Mouse (Mus musculus) embryonic facial prominence, embryonic 11.5 days (tissue): ENCODE measurements around the gene Ccdc182. TPM values are rescaled to one million over a fixed set of nuclear protein-coding genes. Genes with fewer than 3 reads are reported as not detected.
A peak's percentile ranks its signal among the peaks of the same experiment; 100 is the strongest.

Experiments used
- ATAC-seq: fragments of 200-750 bp; cut with Nextera tagmentation; replicated peaks from 2 replicates; pipeline ENCODE4 v1.8.0; 2017; ENCODE audit warnings: low read depth; ENCODE audit not compliant: insufficient number of reproducible peaks, low FRiP score, low TSS enrichment
- DNase-seq: peaks from one replicate; pipeline ENCODE4 v3.0.0-alpha.2; 2015; ENCODE audit warnings: low spot score
- H3K27ac ChIP-seq: fragments of 300-500 bp; sonication (generic); replicated peaks from 2 replicates; pipeline ENCODE4 v1.5.1; 2014; ENCODE audit warnings: mild to moderate bottlenecking, low read depth, low read length, control low read depth
- H3K27me3 ChIP-seq: fragments of 300-500 bp; sonication (generic); 2 replicates; pipeline ENCODE4 v1.6.1; 2014; ENCODE audit warnings: mild to moderate bottlenecking, low read length, moderate library complexity, mixed read lengths; ENCODE audit not compliant: control insufficient read depth, insufficient read depth
- H3K36me3 ChIP-seq: fragments of 300-500 bp; sonication (generic); replicated peaks from 2 replicates; pipeline ENCODE4 v1.6.1; 2014; ENCODE audit warnings: low read depth, mild to moderate bottlenecking, low read length, moderate library complexity, mixed read lengths; ENCODE audit not compliant: control insufficient read depth, insufficient read depth
- H3K4me1 ChIP-seq: fragments of 300-500 bp; sonication (generic); 2 replicates; pipeline ENCODE4 v1.6.1; 2014; ENCODE audit warnings: low read length, mixed read lengths; ENCODE audit not compliant: control insufficient read depth, insufficient read depth
- H3K4me2 ChIP-seq: fragments of 300-500 bp; sonication (generic); 2 replicates; pipeline ENCODE4 v1.6.1; 2014; ENCODE audit warnings: low read depth, mild to moderate bottlenecking, control low read depth, low read length, moderate library complexity
- H3K4me3 ChIP-seq: fragments of 300-500 bp; sonication (generic); 2 replicates; pipeline ENCODE4 v1.5.1; 2014; ENCODE audit warnings: low read depth, low read length, control low read depth
- H3K9ac ChIP-seq: fragments of 300-500 bp; sonication (generic); replicated peaks from 2 replicates; pipeline ENCODE4 v1.6.1; 2014; ENCODE audit warnings: mild to moderate bottlenecking, control low read depth, low read length
- H3K9me3 ChIP-seq: fragments of 300-500 bp; sonication (generic); replicated peaks from 2 replicates; pipeline ENCODE4 v1.6.1; 2016; ENCODE audit warnings: mild to moderate bottlenecking, low read length, inconsistent platforms, mixed read lengths; ENCODE audit not compliant: control insufficient read depth
- WGBS: fragments of 180-500 bp; shearing (Covaris S2); extraction: QIAGEN DNeasy Blood & Tissue Kit; methylation state at CpG from one replicate; pipeline ENCODE4 v1.1.7; 2014; 5-methylcytosine and 5-hydroxymethylcytosine counted together
- polyA plus RNA-seq: library from polyadenylated mRNA; unstranded; fragments of >200 nt; fragmentation: Nextera tagmentation; extraction: Ambion mirVana; gene quantifications from 2 replicates; pipeline ENCODE4 v1.2.1, GENCODE M21; 2014

The Ccdc182 gene
- polyA plus RNA-seq, 1 experiment from 2014 or later = 1.7 TPM

DNA sequence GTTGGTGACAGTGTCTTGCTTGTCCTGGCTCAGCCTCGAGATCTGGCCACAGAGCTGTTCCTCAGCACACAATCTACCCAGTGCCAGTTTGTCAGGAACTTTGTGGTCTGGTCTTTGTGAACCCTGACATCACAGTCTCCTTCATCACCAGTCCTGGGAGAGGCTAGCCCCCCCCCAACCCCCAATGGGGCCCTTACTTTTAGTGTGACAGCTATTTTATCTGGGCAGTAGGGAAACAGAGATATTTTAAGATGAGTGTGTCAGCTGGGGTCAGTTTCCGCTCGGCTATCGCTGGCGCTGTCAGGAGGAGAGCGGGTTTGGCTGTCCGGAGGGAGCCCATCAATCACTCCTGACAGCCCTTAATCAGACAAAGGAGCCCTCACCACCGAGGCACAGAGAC, 19.7 kb downstream of the Ccdc182 start:
- H3K4me1 ChIP-seq = peaks cover 3% of the 10 kb centered on the region; the same call in 1 of the 2 replicates
- no peak overlapping the region for H3K9ac ChIP-seq
- DNase-seq (no peak), ATAC-seq (no peak)
- no peak overlapping the region for H3K4me2 ChIP-seq
- H3K27me3 ChIP-seq = no peaks in the 10 kb centered on the region
- H3K36me3 ChIP-seq = no peaks in the 10 kb centered on the region
- 26% methylated on average over 8 of the region's 8 CpGs for WGBS
- H3K9me3 ChIP-seq = no peaks in the 10 kb centered on the region
- no peak overlapping the region for H3K4me3 ChIP-seq
- H3K27ac ChIP-seq = no peak overlapping the region

DNA sequence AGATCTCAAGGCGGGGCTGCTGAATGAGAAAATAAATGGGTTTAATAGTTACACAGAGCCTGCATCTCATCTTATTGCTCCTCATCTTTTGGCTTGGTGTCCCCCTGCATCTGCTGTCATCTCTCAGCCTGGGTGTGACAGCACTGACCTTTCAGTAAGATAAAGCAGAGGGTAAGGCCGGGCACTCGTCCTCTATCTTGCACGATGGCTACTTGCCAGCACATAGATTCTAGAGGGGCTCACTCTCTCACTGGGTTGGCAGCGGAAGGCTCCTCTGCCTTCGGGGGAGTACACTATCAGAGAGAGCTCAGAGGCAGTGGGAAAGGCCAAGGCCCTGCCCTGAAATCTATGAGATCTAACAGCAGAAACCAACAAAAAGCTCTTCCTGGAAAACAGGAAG, 20.6 kb downstream of the Ccdc182 start:
- Histone ChIP-seq H3K27ac (no peak overlapping the region), H3K27me3 (no peaks in the 10 kb centered on the region), H3K9me3 (no peaks in the 10 kb centered on the region), H3K4me3 (no peak overlapping the region), H3K9ac (no peak overlapping the region), H3K36me3 (no peaks in the 10 kb centered on the region), H3K4me1 (no peaks in the 10 kb centered on the region), H3K4me2 (no peak overlapping the region)
- DNase-seq (no peak), ATAC-seq (no peak)
- 82% methylated on average over 6 of the region's 6 CpGs for WGBS

DNA sequence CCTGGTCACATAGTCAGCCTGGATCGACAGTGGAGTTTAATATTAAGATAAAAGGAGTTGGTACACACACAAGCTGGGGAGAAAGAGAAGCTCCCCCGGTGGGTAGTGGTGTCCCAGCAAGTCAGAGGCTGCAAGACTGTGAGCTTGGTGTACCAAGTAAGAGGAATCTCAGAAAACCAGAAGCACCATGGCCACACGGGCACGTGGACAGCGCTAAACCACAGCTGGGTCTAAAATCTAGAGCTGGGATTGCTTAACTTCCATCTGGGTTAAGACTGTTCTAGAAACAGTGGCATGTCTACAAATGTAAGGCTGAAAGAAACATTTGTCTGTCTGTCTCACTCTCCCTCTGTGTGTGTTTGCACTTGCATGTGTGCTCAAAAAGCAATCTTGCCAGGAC, 21.5 kb downstream of the Ccdc182 start:
- Histone ChIP-seq H3K4me1 (no peaks in the 10 kb centered on the region), H3K4me3 (no peak overlapping the region), H3K4me2 (no peak overlapping the region), H3K36me3 (no peaks in the 10 kb centered on the region), H3K9me3 (no peaks in the 10 kb centered on the region), H3K9ac (no peak overlapping the region), H3K27ac (no peak overlapping the region), H3K27me3 (no peaks in the 10 kb centered on the region)
- no peak for DNase-seq
- WGBS = 85% methylated on average over 5 of the region's 5 CpGs
- ATAC-seq = no peak

DNA sequence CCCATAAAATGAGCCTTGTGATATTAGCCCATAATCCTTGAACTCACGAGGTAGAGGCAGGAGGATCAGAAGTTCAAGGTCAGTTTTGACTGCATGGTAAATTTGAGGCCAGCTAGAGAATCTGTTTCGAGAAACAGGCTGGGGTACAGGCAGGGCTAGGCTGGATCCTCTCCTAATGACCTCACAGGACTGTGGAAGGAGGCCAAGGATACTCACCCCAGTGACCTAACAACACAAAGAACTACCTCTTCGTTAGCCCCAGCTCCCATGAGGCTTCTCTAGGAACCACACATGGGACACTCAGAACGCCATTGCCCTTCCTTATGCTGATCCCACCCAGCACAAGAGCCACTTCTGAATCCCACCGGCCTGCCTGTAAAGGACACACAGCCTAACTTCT, 25.0 kb downstream of the Ccdc182 start:
- Histone ChIP-seq H3K36me3 (no peaks in the 10 kb centered on the region), H3K27me3 (no peaks in the 10 kb centered on the region), H3K9me3 (no peaks in the 10 kb centered on the region), H3K27ac (no peak overlapping the region), H3K9ac (no peak overlapping the region), H3K4me1 (no peaks in the 10 kb centered on the region), H3K4me3 (no peak overlapping the region), H3K4me2 (no peak overlapping the region)
- ATAC-seq (no peak), DNase-seq (no peak)
- 75% methylated on average over 5 of the region's 5 CpGs for WGBS

DNA sequence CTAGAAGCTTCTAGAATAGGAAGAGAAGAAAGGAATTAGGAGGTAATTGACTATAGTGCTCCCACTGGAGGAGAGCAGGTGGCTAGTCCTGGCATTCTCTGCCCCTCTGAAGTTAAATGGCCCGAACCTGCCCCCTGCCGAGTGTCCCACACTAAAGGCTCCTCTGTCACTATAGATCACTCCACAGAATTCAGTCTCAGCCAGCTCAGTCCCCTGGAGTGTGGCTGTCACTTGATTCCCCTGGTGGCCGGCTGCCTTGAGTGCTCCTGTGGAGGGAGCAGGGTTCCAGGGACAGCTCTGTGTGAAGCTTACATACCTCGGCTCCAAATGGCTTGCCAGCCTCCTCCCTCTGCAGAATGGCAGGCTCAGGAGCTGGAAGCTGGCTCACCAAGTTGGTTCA, 33.2 kb downstream of the Ccdc182 start:
- WGBS = 11% methylated on average over 4 of the region's 4 CpGs
- H3K9ac ChIP-seq = no peak overlapping the region
- H3K4me2 ChIP-seq = no peak overlapping the region
- no peaks in the 10 kb centered on the region for H3K36me3 ChIP-seq
- no peak overlapping the region for H3K27ac ChIP-seq
- H3K9me3 ChIP-seq = no peaks in the 10 kb centered on the region
- H3K4me3 ChIP-seq = no peak overlapping the region
- DNase-seq = peak; percentile 11
- no peaks in the 10 kb centered on the region for H3K4me1 ChIP-seq
- no peaks in the 10 kb centered on the region for H3K27me3 ChIP-seq
- 0 out of 2 replicates have a peak, but pooled peaks have one; percentile 56 for ATAC-seq

DNA sequence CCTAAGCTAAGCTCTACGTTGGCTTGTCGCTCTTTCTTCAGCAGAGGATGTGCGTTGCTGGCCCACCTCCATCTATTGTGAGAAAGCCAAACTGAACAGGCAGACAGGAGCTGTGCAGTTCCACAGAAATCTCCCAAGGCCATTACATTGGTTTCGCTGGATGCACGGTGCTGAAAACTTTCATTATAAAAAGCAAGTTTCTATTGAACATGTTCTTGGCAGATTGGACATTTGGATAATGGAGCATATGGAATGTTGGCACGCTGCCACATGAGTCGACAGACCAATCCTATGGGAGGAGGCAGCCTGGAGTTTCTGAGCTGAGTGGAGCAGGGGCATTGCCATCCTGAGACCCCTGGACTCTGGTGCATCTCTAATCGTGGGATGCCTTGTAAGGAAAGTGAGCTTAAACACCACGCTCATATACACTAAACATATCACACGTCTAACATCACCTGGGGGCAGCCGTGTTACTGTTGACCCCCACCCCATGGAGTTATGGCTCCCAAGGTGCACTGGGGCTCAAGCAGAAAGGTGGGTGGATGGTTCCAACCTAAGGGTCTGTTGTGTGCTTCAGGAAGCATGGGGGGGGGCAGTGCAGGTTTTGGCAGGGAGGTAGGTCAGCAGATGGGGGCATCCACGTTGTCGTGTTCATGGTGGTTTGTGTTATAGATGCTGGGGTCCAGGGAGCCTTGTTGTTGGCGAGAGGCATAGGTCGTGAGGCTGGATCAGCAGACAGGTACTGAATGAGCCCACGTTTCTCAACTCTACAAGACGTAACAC, 35.1 kb downstream of the Ccdc182 start:
- DNase-seq (no peak), ATAC-seq (no peak)
- H3K36me3 ChIP-seq = no peaks in the 10 kb centered on the region
- H3K4me1 ChIP-seq = no peaks in the 10 kb centered on the region
- H3K4me2 ChIP-seq = no peak overlapping the region
- no peak overlapping the region for H3K27ac ChIP-seq
- 93% methylated on average over 17 of the region's 17 CpGs for WGBS
- no peaks in the 10 kb centered on the region for H3K9me3 ChIP-seq
- no peaks in the 10 kb centered on the region for H3K27me3 ChIP-seq
- no peak overlapping the region for H3K9ac ChIP-seq
- no peak overlapping the region for H3K4me3 ChIP-seq

DNA sequence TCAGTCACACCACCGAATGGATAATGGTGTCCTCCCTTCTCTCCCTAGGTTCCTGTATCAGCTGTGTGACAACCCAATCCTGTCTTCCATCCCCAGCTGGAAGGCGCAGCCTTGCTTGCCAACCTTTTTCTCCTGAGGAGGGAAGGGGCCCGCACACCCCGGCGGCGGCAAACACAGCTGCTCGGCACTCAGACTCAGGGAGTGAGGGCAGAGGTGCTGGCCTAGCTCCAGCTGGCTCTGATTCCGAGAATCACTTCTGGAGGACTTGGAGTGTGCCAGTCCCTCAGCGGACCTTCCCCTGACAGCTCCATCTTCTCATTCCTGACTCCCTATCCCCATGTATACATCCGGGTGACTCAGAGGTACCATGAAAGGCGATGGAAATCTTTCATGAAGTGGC, 36.9 kb downstream of the Ccdc182 start:
- no peak overlapping the region for H3K9ac ChIP-seq
- 58% methylated on average over 11 of the region's 11 CpGs for WGBS
- H3K4me3 ChIP-seq = no peak overlapping the region
- no peaks in the 10 kb centered on the region for H3K27me3 ChIP-seq
- no peaks in the 10 kb centered on the region for H3K9me3 ChIP-seq
- no peaks in the 10 kb centered on the region for H3K4me1 ChIP-seq
- ATAC-seq = no peak
- no peak overlapping the region for H3K27ac ChIP-seq
- DNase-seq = no peak
- no peaks in the 10 kb centered on the region for H3K36me3 ChIP-seq
- H3K4me2 ChIP-seq = no peak overlapping the region

DNA sequence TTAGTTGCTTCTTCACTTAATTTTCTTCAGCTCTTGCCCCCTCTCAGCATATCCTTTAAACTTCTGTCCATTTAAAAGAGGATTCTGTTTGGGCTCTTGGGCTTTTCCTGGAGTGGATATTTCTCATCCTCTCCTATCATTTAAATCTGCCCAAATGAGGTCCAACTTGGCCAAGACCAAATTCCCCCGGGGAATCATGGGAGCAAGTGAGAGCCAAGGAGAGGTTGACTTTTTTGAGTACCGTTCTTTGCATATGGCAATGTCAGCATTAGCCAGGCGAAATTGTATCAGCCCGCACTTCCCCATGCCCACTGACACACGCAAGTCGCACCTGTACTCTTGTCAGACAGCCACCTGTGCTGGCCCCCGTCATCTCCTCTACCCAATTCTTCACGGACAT, 37.9 kb downstream of the Ccdc182 start:
- 89% methylated on average over 8 of the region's 8 CpGs for WGBS
- H3K27me3 ChIP-seq = no peaks in the 10 kb centered on the region
- no peaks in the 10 kb centered on the region for H3K9me3 ChIP-seq
- H3K9ac ChIP-seq = no peak overlapping the region
- H3K4me1 ChIP-seq = no peaks in the 10 kb centered on the region
- no peak overlapping the region for H3K27ac ChIP-seq
- H3K4me2 ChIP-seq = no peak overlapping the region
- no peak for DNase-seq
- ATAC-seq = no peak
- H3K36me3 ChIP-seq = no peaks in the 10 kb centered on the region
- no peak overlapping the region for H3K4me3 ChIP-seq
